Mouse (Mus musculus): ENCODE results near the gene Tnfsf15. TPM values are rescaled to one million over a fixed set of nuclear protein-coding genes. Genes with fewer than 3 reads are reported as not detected.

The Tnfsf15 gene
- polyA plus RNA-seq (2012; rRNA removed) = 0.03 TPM in 1 of 2 replicates, not detected in the other

DNA sequence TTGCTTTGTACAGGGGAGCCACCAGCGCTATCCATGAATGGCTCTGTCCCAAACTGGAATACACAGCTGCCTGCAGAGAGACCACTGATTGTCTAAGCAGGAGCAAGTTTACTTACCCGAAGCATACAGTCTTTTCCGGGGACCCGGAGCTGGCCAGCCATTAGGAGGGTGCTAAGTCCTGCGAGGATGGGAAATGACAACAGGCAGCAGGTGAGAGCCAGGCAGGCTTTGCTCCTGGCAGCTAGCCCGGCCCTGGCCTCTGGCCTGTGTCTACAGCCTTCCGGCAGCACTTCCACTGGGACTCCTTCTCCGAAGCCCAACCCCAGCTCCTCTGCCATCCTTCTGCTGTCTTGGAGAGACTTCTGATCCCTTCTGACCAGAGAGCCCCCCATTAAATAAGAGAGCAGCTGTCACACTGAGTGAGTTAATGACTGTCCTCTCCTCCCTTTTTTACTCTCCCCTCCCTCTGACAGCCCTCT is at the start of gene Tnfsf15:
Tnfsf15 (minus strand) TSS at position 421 of the 479 bp plus-strand sequence.
- DNase-seq (ENCODE audit: low read depth) = peak; percentile 61
- TF ChIP-seq POLR2A (IDR thresholded peaks at IDR 0.05; ENCODE audit: borderline replicate concordance, extremely low read depth, insufficient read depth, insufficient read length, poor library complexity, severe bottlenecking) = no peak
- TF ChIP-seq CTCF (IDR thresholded peaks at IDR 0.05; ENCODE audit: borderline replicate concordance, extremely low read depth, insufficient read depth, insufficient read length) = no peak

DNA sequence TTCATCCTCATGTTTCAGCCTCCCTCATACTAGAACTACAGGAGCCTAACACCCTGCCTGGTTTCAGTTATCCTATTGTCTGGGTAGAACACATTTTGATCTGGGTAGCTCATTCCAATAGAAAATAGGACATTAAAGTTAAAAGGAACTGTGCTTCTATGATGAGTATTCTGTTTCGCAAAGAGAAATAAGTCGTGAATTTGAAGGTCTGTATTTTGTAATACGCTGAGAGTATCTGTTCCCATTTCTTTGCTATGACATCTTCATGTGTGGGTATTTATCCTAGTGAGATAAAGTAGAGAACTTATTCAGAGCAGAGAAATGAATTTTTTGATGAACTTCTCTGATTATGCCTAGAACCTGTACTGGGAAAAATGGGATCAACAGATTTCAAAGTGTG is 47.4 kb upstream of the Tnfsf15 start:
- TF ChIP-seq CTCF (IDR thresholded peaks at IDR 0.05; ENCODE audit: borderline replicate concordance, extremely low read depth, insufficient read depth, insufficient read length) = no peak
- TF ChIP-seq POLR2A (IDR thresholded peaks at IDR 0.05; ENCODE audit: borderline replicate concordance, extremely low read depth, insufficient read depth, insufficient read length, poor library complexity, severe bottlenecking) = no peak
- DNase-seq (ENCODE audit: low read depth) = no peak

DNA sequence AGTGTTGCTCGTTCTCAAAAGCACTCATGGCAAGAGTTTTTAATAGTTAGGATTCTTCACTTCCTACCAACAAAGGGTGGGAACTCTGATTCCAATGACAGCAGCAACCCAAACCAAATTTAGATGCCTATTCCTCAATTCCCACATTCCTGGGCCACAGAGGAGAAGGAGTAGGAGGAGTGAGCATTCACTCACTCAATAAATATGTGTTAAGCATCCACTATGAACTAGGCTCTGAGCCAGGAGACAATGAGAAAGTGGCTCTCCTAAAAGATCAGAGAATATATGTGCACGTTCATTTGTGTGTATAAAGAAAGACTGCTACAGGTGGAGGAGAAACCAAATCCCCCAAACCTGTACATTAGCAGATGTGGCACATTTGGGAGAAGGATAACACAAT is 40.6 kb upstream of the Tnfsf15 start:
- DNase-seq (ENCODE audit: low read depth) = no peak
- no peak for TF ChIP-seq POLR2A (IDR thresholded peaks at IDR 0.05; ENCODE audit: borderline replicate concordance, extremely low read depth, insufficient read depth, insufficient read length, poor library complexity, severe bottlenecking)
- TF ChIP-seq CTCF (IDR thresholded peaks at IDR 0.05; ENCODE audit: borderline replicate concordance, extremely low read depth, insufficient read depth, insufficient read length) = no peak

DNA sequence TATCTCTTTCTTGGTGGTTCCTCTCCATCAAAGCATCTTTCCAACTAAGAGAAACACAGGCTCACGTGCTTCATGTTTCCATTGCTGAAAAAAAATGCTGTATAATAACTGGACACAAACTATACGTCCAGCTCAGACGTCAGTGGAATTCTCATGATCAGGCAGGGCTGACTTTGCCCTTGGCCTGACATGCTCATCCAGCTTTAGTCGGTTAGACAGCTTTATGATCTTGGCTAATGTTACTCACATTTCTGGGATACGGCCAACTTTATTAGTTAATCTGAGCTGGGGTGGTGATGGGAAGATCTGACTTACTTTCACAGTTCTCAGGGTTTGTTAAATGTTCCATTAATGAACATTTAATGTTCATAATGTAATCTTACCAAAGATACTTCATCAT is 38.9 kb upstream of the Tnfsf15 start:
- DNase-seq (ENCODE audit: low read depth) = no peak
- no peak for TF ChIP-seq POLR2A (IDR thresholded peaks at IDR 0.05; ENCODE audit: borderline replicate concordance, extremely low read depth, insufficient read depth, insufficient read length, poor library complexity, severe bottlenecking)
- TF ChIP-seq CTCF (IDR thresholded peaks at IDR 0.05; ENCODE audit: borderline replicate concordance, extremely low read depth, insufficient read depth, insufficient read length) = no peak

DNA sequence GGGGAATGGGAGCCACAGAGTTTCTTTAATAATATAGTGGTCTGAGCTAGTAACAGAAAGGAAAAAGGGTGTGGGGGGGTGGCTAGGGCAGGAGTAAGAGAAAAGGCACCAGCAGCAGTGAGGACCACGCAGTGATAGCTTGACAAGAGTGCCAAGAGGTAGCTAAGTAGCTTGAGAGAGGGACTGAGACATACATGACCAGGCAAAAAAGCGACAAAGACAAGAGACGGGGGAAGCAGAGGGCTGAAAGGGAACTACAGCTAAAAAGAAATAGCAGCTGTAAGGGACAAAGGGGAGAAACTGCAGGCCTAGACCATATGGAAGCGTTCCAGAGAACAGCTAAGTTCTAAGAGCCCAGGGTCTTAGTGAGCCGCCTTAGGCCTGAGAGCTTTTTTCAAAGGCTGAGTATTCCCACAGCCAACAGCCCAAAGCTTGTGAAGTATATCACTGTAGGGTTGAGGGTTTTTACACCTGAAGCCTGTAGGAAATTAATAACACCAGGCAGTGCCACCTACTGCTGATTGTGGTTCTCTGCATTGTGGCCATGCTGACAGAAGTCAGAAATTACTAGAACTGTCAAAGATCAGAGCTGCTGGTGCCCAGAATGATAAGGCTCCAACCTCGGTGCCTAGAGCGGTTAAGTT is 38.2 kb upstream of the Tnfsf15 start:
- peak; percentile 52 for DNase-seq (ENCODE audit: low read depth)
- TF ChIP-seq POLR2A (IDR thresholded peaks at IDR 0.05; ENCODE audit: borderline replicate concordance, extremely low read depth, insufficient read depth, insufficient read length, poor library complexity, severe bottlenecking) = no peak
- TF ChIP-seq CTCF (IDR thresholded peaks at IDR 0.05; ENCODE audit: borderline replicate concordance, extremely low read depth, insufficient read depth, insufficient read length) = peak; percentile 11; the same call in 1 of the 2 replicates

DNA sequence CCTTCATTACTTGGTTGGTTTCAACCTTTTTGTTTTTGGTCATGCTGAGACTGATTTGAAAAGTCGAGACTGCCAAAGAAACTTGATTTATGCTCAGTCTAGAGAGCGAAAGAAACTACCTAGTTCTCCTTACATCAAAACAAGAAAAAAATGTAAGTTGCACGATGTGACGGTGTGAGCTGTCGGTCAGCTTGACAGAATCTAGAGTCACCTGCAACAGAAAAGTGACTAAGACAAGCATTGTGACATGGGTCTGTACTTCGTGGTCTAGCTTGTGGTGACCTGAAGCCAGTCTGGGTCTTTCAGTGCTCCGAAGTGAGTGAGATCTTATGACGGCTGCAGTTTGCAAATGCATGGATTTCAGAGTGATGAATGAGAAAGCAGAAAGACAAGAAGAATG is 32.3 kb upstream of the Tnfsf15 start:
- no peak for DNase-seq (ENCODE audit: low read depth)
- TF ChIP-seq CTCF (IDR thresholded peaks at IDR 0.05; ENCODE audit: borderline replicate concordance, extremely low read depth, insufficient read depth, insufficient read length) (no peak), POLR2A (IDR thresholded peaks at IDR 0.05; ENCODE audit: borderline replicate concordance, extremely low read depth, insufficient read depth, insufficient read length, poor library complexity, severe bottlenecking) (no peak)

DNA sequence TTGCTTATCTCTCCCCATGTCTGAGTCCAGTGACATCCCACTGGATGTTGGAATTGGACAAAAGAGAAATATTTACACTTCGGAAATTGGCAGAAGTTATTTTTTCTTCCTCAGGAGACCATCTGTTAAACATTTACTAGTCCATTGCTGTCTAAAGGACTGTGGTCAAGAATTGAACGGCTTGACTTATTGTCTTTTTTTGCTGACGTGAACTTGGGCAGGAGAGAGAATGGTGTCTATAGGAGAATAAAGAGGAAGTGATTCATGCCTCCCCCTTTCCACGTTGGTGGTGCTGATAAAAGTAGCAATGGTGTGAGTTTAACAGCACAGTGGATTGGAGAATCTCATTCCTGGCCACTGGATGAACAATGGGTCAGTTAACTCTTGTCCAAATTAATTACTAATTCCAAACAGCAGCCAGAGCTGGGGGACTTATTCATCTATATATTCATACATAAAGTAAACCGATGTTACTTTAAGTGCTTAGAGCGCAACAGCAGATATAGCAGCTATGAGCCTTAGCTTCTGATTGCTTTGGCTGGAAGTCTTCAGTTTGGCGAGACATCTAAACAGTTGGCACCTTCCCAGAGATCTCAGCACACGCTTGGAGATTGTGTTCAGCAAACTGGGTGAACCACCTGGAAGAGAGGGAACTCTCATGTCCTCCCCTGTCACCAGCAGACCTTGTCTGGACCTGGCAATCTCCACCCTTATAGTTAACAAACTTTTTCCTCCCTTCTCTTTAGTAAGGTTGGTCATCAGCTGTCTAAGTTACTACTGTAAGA is 28.6 kb upstream of the Tnfsf15 start:
- peak; percentile 26 for DNase-seq (ENCODE audit: low read depth)
- no peak for TF ChIP-seq CTCF (IDR thresholded peaks at IDR 0.05; ENCODE audit: borderline replicate concordance, extremely low read depth, insufficient read depth, insufficient read length)
- TF ChIP-seq POLR2A (IDR thresholded peaks at IDR 0.05; ENCODE audit: borderline replicate concordance, extremely low read depth, insufficient read depth, insufficient read length, poor library complexity, severe bottlenecking) = no peak

DNA sequence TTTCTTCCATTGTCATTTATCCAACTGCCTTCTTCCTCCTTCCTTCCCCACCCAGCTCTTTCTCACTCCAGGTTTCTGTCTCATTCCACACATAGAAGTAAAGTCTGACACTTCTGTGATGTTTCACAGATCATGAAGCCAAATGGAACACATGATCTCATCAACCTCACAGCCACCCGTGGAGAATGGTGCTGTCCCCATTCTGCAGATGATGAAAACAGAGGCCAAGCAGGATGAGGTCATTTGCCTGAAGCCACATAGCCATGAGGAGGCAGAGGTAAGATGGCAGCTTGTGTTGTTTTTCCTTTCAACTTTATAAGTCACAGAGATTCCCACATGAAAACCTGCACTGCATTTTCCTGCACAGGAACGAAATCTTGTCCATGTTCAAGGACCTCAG is 27.6 kb upstream of the Tnfsf15 start:
- TF ChIP-seq CTCF (IDR thresholded peaks at IDR 0.05; ENCODE audit: borderline replicate concordance, extremely low read depth, insufficient read depth, insufficient read length) = no peak
- TF ChIP-seq POLR2A (IDR thresholded peaks at IDR 0.05; ENCODE audit: borderline replicate concordance, extremely low read depth, insufficient read depth, insufficient read length, poor library complexity, severe bottlenecking) = no peak
- no peak for DNase-seq (ENCODE audit: low read depth)

DNA sequence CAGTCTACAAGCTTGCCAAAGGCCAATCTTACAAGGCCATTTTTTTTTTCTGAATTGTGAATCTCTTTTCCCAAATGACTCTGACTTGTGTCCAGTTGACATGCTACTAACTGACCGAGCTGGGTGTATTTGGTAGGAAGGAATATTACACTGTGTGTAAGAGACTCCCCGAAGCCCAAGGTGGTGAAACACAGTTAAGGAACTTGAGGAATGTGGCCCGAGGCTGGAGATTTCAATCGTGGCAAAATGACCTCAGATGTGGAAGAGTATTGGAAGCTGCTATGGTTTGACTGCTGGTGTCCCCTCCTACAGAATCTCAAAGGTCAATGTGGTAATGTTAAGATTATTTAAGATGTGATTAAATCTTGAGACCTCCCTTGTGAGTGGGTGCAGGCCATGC is 26.4 kb upstream of the Tnfsf15 start:
- no peak for DNase-seq (ENCODE audit: low read depth)
- no peak for TF ChIP-seq CTCF (IDR thresholded peaks at IDR 0.05; ENCODE audit: borderline replicate concordance, extremely low read depth, insufficient read depth, insufficient read length)
- TF ChIP-seq POLR2A (IDR thresholded peaks at IDR 0.05; ENCODE audit: borderline replicate concordance, extremely low read depth, insufficient read depth, insufficient read length, poor library complexity, severe bottlenecking) = no peak

DNA sequence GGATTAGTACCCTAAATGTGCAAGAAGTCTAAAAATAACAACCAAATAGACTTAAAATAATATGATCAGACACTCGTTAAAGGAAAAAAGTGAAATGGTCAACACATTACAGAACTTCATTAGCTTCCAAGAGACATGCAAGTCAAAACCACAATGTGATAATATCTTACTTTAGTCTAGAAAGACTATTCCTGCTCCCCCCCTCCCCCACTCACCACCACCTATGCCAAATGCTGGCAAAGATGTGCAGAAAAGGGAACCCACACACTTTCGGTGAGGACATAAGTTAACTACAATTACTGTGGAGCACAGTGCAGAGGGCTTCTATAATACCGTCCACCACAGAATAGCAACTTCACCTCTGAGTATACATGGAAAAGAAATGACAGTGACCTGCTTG is 24.2 kb upstream of the Tnfsf15 start:
- no peak for DNase-seq (ENCODE audit: low read depth)
- TF ChIP-seq POLR2A (IDR thresholded peaks at IDR 0.05; ENCODE audit: borderline replicate concordance, extremely low read depth, insufficient read depth, insufficient read length, poor library complexity, severe bottlenecking) (no peak), CTCF (IDR thresholded peaks at IDR 0.05; ENCODE audit: borderline replicate concordance, extremely low read depth, insufficient read depth, insufficient read length) (no peak)

DNA sequence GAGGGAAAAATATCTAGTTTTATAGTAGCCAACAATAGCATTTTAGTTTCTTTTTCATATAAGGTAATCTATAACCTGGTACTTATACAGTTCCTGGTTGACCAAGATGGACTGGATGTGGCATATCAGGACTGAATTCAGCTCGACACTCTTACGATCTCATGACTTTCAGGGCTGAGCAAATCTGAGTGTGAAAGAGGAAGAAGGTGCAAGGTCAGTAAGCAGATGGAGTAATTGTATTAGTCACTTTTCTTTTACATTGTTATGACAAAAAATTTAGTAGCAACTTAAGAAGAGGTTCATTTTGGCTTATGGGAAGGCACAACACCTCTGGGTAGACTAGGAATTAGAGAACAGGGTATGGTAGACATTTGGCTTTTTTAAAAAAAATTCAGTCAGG is 20.1 kb upstream of the Tnfsf15 start:
- TF ChIP-seq CTCF (IDR thresholded peaks at IDR 0.05; ENCODE audit: borderline replicate concordance, extremely low read depth, insufficient read depth, insufficient read length) = no peak
- no peak for TF ChIP-seq POLR2A (IDR thresholded peaks at IDR 0.05; ENCODE audit: borderline replicate concordance, extremely low read depth, insufficient read depth, insufficient read length, poor library complexity, severe bottlenecking)
- no peak for DNase-seq (ENCODE audit: low read depth)

Measured in brain, embryonic 14.5 days (tissue).